Mouse (Mus musculus) heart, embryonic 12.5 days (tissue): ENCODE results near the gene 1500009C09Rik. TPM values are rescaled to one million over a fixed set of nuclear protein-coding genes. Genes with fewer than 3 reads are reported as not detected.
A peak's percentile ranks its signal among the peaks of the same experiment; 100 is the strongest.

Source experiments
- ATAC-seq: fragments of 200-750 bp; cut with Nextera tagmentation; 2 replicates; pipeline ENCODE4 v1.8.0; 2017; ENCODE audit warnings: moderate TSS enrichment, moderate library complexity; ENCODE audit not compliant: insufficient number of reproducible peaks, low FRiP score
- H3K27ac ChIP-seq: fragments of 300-500 bp; sonication (generic); 2 replicates; pipeline ENCODE4 v1.5.1; 2016; ENCODE audit warnings: mild to moderate bottlenecking, moderate library complexity; ENCODE audit not compliant: poor library complexity, severe bottlenecking
- H3K27me3 ChIP-seq: fragments of 300-500 bp; sonication (generic); replicated peaks from 2 replicates; pipeline ENCODE4 v1.6.1; 2016; ENCODE audit warnings: mild to moderate bottlenecking, moderate library complexity
- H3K36me3 ChIP-seq: fragments of 300-500 bp; sonication (generic); 2 replicates; pipeline ENCODE4 v1.6.1; 2016; ENCODE audit warnings: mild to moderate bottlenecking, moderate library complexity
- H3K4me1 ChIP-seq: fragments of 300-500 bp; sonication (generic); replicated peaks from 2 replicates; pipeline ENCODE4 v1.6.1; 2016; ENCODE audit warnings: mild to moderate bottlenecking
- H3K4me2 ChIP-seq: fragments of 300-500 bp; sonication (generic); 2 replicates; pipeline ENCODE4 v1.6.1; 2016; ENCODE audit warnings: mild to moderate bottlenecking, moderate library complexity
- H3K4me3 ChIP-seq: fragments of 300-500 bp; sonication (generic); 2 replicates; pipeline ENCODE4 v1.5.1; 2016; ENCODE audit warnings: mild to moderate bottlenecking
- H3K9ac ChIP-seq: fragments of 300-500 bp; sonication (generic); 2 replicates; pipeline ENCODE4 v1.6.1; 2016; ENCODE audit warnings: mild to moderate bottlenecking, moderate library complexity
- H3K9me3 ChIP-seq: fragments of 300-500 bp; sonication (generic); replicated peaks from 2 replicates; pipeline ENCODE4 v1.6.1; 2016; ENCODE audit warnings: mild to moderate bottlenecking, moderate library complexity
- WGBS: fragments of 180-500 bp; shearing (Covaris S2); methylation state at CpG from one replicate; pipeline ENCODE4 v1.1.7; 2016; 5-methylcytosine and 5-hydroxymethylcytosine counted together
- polyA plus RNA-seq: library from polyadenylated mRNA; unstranded; fragments of >200 nt; fragmentation: Nextera tagmentation; extraction: Ambion mirVana; gene quantifications from 2 replicates; pipeline ENCODE4 v1.2.1, GENCODE M21; 2016

The 1500009C09Rik gene
- polyA plus RNA-seq, result not detected in 2 replicates

DNA sequence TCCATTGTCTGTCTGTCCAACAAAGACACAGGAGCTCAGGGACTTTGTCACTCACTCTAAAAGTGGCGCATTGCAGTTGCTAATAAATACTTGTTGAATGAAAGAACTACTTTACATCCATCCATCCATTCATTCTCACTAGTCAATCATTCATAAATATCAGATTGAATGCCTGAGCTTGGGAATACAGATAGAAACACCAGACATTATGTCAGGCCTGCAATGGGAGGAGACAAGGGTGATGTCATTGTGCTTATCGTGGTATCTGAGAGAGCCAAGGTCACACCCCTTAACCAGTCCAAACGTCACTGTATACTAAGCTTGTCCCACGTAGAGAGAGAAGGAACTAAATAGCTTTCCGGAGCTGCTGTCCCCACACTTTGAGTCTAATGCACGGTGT, at the start of gene 1500009C09Rik:
1500009C09Rik (plus strand) TSS at position 301 of the 400 bp plus-strand sequence.
- H3K27ac ChIP-seq, result no peak within 1 kb of the TSS
- H3K9me3 ChIP-seq, result no peaks in the 10 kb centered on the region
- 74% methylated on average over 6 of the region's 6 CpGs for WGBS
- no peak within 1 kb of the TSS for H3K9ac ChIP-seq
- H3K4me3 ChIP-seq, result no peak within 1 kb of the TSS
- H3K27me3 ChIP-seq, result peaks cover 11% of the 10 kb centered on the region; the same call in 1 of the 2 replicates
- no peaks in the 10 kb centered on the region for H3K36me3 ChIP-seq
- ATAC-seq, result no peak
- 0 out of 2 replicates have a peak, but pooled peaks cover 5% of the 10 kb centered on the region for H3K4me1 ChIP-seq
- no peak within 1 kb of the TSS for H3K4me2 ChIP-seq

DNA sequence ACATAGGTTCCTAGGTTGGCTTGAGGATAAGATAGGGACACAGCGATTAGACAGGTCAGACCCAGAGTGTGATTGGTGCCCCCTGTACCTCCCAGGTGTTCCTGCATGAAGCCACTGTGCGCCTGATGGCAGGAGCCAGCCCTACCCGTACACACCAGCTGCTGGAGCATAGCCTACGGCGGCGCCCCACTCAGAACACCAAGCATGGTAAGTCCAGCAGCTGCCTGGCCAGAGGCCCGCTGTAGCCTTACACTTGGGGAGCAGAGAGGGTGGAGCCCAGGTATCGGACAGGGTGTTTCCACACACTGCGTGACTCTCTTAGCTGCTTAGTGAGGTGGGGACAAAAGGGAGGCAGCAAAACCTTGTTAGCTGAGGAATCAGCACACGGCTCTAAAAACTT, 49.1 kb upstream of the 1500009C09Rik start:
- H3K9ac ChIP-seq, result no peak overlapping the region
- H3K27ac ChIP-seq, result no peak overlapping the region
- H3K4me1 ChIP-seq, result peaks cover 20% of the 10 kb centered on the region
- H3K27me3 ChIP-seq, result peaks cover 50% of the 10 kb centered on the region
- no peaks in the 10 kb centered on the region for H3K9me3 ChIP-seq
- ATAC-seq, result no peak
- WGBS, result 94% methylated on average over 10 of the region's 10 CpGs
- H3K4me3 ChIP-seq, result no peak overlapping the region
- peaks cover 77% of the 10 kb centered on the region for H3K36me3 ChIP-seq
- H3K4me2 ChIP-seq, result no peak overlapping the region

DNA sequence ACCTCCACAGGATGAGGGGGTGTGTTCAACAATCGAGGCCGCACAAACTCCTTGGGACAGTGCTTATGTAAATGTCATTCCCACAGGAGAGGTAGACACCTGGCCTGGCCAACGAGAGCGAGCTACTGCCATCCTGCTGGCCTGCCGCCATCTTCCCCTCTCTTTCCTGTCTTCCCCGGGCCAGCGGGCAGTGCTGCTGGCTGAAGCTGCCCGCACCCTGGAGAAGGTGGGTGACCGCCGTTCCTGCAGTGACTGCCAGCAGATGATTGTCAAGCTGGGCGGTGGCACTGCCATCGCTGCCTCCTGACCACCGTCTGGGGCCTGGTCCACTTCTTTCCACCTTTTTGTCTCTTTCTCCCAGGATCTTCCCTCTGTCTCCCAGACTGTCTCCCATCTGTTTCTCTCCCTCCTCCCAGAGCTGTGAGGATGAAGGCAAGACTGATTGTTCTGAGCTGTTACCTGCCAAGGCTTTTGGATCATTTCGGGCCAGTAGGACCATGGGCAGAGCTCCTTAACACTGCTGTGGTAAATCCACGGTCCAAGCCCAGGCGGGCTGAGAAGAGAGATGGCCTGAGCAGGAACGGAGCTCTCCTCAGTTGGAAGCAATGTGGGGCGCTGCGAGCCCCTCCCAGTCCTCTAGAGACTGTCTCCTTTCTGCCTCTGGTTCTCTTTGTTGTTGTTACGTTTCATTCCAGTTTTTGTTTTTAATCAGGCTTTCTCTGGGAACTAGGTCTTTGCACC, 48.4 kb upstream of the 1500009C09Rik start:
- ATAC-seq, result no peak
- H3K9ac ChIP-seq, result no peak overlapping the region
- no peak overlapping the region for H3K4me3 ChIP-seq
- H3K27me3 ChIP-seq, result peaks cover 57% of the 10 kb centered on the region
- H3K27ac ChIP-seq, result no peak overlapping the region
- H3K36me3 ChIP-seq, result peaks cover 71% of the 10 kb centered on the region
- H3K9me3 ChIP-seq, result no peaks in the 10 kb centered on the region
- H3K4me1 ChIP-seq, result peaks cover 20% of the 10 kb centered on the region
- WGBS, result 86% methylated on average over 20 of the region's 20 CpGs
- no peak overlapping the region for H3K4me2 ChIP-seq

DNA sequence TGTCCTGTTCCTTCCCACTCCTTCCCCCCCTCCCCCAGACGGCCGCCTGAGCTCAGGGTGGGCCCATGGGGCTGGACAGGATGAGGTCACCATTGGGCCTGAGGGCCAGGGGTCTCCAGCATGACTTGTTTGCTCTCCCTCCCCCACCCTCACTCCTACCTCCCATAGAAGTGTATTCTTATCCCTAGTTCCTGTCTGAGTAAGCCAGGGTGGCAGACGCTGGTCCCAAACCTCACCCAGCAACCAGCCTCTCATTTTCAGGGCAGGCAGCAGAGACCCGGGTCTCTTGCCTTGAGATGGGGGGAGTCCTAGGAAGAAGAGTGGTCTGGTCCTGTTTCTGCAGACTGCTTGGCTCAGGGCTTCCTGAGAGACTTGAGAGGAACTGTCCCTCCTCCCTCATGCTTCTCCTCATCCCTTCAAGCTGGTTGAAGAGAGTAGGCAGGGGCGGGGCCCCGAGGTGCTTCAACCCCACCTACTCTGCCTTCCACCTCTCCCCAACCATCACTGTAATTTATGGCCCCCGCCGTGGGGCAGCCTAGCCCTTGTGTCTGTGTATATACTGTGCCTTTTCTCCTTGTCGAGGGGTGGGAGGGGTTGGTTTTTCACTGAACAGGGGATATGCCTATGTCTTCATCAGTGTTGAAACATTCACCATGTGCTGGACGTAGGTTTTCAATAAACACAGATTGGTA, 47.4 kb upstream of the 1500009C09Rik start:
- no peak for ATAC-seq
- WGBS, result 75% methylated on average over 10 of the region's 10 CpGs
- Histone ChIP-seq H3K9ac (no peak overlapping the region), H3K4me2 (no peak overlapping the region), H3K27me3 (peaks cover 67% of the 10 kb centered on the region), H3K9me3 (no peaks in the 10 kb centered on the region), H3K36me3 (peaks cover 60% of the 10 kb centered on the region), H3K4me1 (peaks cover 20% of the 10 kb centered on the region), H3K27ac (no peak overlapping the region), H3K4me3 (no peak overlapping the region)

DNA sequence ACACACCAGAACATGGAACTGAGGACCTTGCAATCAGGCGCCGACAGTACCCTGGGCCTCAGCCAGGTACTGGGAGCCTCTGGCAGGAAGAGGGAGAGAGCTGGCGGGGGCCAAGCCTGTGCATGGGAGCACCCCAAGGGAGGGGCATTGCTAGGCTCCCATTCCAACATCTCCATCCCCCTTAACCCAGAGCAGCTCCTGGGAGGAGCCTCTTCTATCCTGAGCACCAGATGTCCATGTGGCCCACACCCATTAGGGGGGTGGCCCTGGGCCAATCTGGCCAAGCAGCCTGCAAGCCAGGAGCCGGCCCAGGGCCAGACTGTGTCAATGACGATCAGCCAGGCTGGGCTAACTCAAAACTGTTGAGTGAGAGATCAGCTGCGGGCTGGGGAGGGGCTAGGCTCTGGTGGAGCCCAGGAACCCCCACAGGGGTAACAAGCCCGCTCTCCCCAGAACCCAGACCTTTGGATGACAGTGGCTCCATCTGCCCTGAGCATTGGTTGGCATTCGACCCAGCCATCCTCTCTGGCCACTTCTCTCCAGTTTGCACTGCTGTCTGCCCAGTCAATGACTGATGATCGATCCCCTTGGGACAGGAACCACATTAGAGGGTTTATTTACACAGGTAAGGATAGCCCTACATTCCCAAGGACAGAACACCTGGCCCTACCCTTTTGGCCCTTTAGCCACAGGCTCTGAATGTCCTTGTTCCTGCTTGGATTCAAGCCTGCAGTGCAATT, 45.7 kb upstream of the 1500009C09Rik start:
- Histone ChIP-seq H3K4me3 (no peak overlapping the region), H3K9ac (no peak overlapping the region)

DNA sequence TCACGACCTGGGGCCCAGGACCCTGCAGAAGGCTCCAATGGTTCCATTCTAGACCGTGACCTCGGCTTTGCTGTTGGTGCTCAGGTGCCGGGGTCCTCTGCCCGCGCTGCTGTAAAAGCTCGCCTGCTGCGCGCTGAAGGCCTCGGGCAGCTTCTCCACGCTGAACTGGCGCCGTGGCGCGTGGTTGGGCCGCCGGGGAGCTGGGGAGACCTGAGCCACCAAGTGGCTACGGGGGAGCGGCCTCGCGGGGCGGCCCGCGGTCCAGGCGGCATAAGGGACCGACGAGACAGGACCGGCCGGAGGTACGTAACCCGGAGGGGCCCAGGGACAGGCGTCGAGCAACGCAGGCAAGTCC, 45.1 kb upstream of the 1500009C09Rik start:
- 11% methylated on average over 34 of the region's 34 CpGs for WGBS
- Histone ChIP-seq H3K9me3 (no peaks in the 10 kb centered on the region), H3K27me3 (peaks cover 90% of the 10 kb centered on the region), H3K27ac (no peak overlapping the region), H3K9ac (no peak overlapping the region), H3K4me1 (peaks cover 29% of the 10 kb centered on the region), H3K36me3 (peaks cover 39% of the 10 kb centered on the region), H3K4me3 (peak overlapping the region; percentile 27; the same call in 1 of the 2 replicates), H3K4me2 (peak overlapping the region; percentile 41)
- ATAC-seq, result no peak

More for the DNA sequence above, 45.7 kb upstream of the 1500009C09Rik start:
- H3K4me1 ChIP-seq, result peaks cover 24% of the 10 kb centered on the region
- peaks cover 45% of the 10 kb centered on the region for H3K36me3 ChIP-seq
- ATAC-seq, result peak; percentile 50
- H3K27me3 ChIP-seq, result peaks cover 84% of the 10 kb centered on the region
- H3K9me3 ChIP-seq, result no peaks in the 10 kb centered on the region
- WGBS, result 57% methylated on average over 9 of the region's 9 CpGs
- no peak overlapping the region for H3K27ac ChIP-seq
- peak overlapping the region; percentile 41; the same call in 1 of the 2 replicates for H3K4me2 ChIP-seq

DNA sequence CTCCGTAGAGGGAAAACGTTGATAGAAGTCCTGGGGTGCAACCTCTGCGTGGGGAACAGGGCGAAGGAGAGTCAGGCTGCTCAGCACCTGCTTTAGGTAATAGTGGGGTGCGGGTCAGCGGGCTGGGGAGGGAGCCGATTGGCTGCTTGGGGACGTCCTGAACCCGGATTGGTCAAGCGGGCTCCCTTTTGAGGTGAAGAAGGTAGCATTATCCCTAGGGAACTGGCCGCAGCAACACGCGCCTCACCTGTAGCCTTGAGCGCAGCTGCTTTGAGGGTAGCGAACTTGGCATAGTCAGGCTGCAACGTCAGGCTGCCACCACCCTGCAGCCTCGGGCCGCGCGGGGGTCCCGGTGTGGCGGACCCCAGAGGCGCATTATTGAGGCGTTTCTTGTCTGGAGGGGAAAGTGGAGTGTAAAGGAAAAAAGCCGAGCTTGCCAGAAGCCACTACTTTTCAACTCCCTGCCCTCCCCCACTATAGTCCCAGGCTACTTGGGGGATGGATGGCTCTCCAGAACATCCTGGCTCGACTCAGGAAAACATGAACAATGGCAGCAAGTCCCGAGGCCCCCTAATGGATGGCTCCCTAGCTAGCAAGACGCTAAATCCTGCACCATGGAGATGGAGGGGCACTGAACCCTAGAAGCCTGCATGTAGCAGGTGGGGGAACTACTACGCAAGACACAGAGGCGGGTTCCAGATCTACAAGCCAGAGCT, 44.5 kb upstream of the 1500009C09Rik start:
- Histone ChIP-seq H3K27me3 (peaks cover 95% of the 10 kb centered on the region), H3K4me1 (peaks cover 35% of the 10 kb centered on the region), H3K27ac (no peak overlapping the region), H3K4me3 (peak overlapping the region; percentile 27; the same call in 1 of the 2 replicates), H3K36me3 (peaks cover 33% of the 10 kb centered on the region), H3K4me2 (peak overlapping the region; percentile 41), H3K9me3 (no peaks in the 10 kb centered on the region), H3K9ac (no peak overlapping the region)
- WGBS, result 17% methylated on average over 30 of the region's 30 CpGs
- no peak for ATAC-seq

DNA sequence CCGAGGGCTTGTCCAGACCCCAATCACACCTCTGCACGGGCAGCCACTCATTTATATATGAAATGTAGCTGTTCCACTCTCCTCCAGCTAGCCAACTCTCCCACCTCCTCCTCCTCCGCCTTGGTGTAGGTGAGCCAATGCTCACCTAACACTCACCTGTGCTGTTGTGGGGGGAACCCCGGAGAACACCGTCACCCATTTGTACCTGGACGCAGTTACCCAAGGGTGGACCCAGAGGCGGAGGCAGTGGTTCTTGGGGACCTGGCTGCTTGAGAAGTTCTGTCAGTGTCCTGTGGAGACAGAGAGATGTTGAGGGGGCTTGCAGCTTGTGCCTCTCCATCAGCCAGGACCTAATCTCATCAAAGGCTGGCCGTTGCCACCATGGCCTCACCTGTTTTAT, 43.9 kb upstream of the 1500009C09Rik start:
- WGBS, result 80% methylated on average over 8 of the region's 8 CpGs
- Histone ChIP-seq H3K27me3 (peaks cover 99% of the 10 kb centered on the region), H3K4me3 (no peak overlapping the region), H3K36me3 (peaks cover 27% of the 10 kb centered on the region), H3K4me1 (peaks cover 41% of the 10 kb centered on the region), H3K9ac (no peak overlapping the region), H3K9me3 (no peaks in the 10 kb centered on the region), H3K4me2 (no peak overlapping the region), H3K27ac (no peak overlapping the region)
- ATAC-seq, result no peak

DNA sequence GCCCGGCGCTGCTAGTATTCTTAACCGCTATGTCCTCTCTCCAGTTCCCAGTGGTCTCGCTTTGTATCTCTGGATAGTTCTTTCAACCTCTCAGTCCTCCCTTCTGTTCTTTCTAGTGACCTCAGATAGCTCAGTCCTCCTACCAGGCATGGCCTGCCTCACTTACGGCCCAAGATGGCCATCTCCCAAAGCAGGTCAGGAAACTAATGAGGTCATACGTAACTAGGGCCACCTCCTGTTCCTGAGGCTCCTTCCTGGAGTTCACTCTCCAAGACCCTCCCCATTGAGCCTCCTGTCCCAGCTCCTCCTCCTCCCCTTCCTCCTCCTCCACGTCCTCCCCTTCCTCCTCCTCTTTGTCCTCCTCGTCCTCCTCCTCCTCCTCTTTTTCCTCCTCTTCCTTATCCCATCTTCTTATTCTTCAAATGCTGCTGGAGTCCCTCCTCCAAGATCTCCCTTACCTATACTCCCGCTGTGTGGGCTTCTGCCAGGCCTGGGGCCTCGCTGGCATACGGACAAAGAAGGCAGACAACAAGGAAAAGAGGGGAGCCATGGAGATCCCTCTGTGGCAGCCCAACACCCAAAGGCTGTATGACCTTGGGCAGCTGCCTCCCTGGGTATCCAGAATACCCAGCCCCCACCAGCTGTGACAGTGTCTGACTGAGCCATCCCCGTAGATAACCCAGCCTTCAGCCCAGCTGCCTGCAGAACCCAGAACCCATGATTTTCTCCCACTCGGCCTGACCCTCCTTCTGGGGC, 42.7 kb upstream of the 1500009C09Rik start:
- no peaks in the 10 kb centered on the region for H3K9me3 ChIP-seq
- H3K9ac ChIP-seq, result no peak overlapping the region
- H3K4me1 ChIP-seq, result peaks cover 42% of the 10 kb centered on the region
- WGBS, result 76% methylated on average over 13 of the region's 13 CpGs
- H3K4me3 ChIP-seq, result no peak overlapping the region
- H3K4me2 ChIP-seq, result no peak overlapping the region
- peaks cover 99% of the 10 kb centered on the region for H3K27me3 ChIP-seq
- H3K36me3 ChIP-seq, result peaks cover 15% of the 10 kb centered on the region
- no peak for ATAC-seq
- H3K27ac ChIP-seq, result no peak overlapping the region

DNA sequence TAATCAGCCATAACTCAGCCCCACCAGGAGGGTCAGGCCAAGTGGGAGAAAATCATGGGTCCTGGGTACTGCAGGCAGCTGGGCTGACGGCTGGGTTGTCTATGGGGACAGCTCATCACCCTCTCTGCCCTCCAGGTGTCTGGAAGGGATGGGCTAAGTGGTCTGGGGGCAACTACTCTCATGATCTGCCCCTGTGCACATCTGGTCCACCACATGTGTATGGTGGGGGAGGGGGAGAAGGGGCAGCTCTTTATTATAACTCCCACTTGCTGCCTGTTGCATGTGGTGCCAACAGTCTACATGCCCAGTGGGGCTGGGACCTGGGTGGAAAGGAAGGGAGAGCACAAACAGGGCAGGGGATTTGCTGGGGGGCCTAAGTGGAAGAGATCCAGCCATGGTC, 41.4 kb upstream of the 1500009C09Rik start:
- Histone ChIP-seq H3K27me3 (peaks cover 99% of the 10 kb centered on the region), H3K36me3 (peaks cover 3% of the 10 kb centered on the region), H3K4me2 (no peak overlapping the region), H3K9me3 (no peaks in the 10 kb centered on the region), H3K27ac (no peak overlapping the region), H3K4me3 (no peak overlapping the region), H3K4me1 (peaks cover 47% of the 10 kb centered on the region), H3K9ac (no peak overlapping the region)
- no peak for ATAC-seq
- WGBS, result 55% methylated on average over 1 of the region's 1 CpGs
